Mouse (Mus musculus): ENCODE results near the gene Depdc7. TPM values are rescaled to one million over a fixed set of nuclear protein-coding genes. Genes with fewer than 3 reads are reported as not detected.

Gene Depdc7
- polyA plus RNA-seq, 1 experiment from 2014 or later: 4.0 TPM

- no peak overlapping the region for H3K4me2 ChIP-seq (ENCODE audit: low read length)
- no peak for ATAC-seq (ENCODE audit: insufficient number of reproducible peaks, insufficient read depth, low FRiP score, low read depth)
- H3K4me1 ChIP-seq (ENCODE audit: control insufficient read depth in 2 of 2, insufficient read depth in 2 of 2, low read length in 2 of 2): no peaks in the 10 kb centered on the region
- H3K9ac ChIP-seq (ENCODE audit: low read length): no peak overlapping the region
- H3K4me3 ChIP-seq (ENCODE audit: control insufficient read depth in 1 of 2, insufficient read depth in 1 of 2, low read depth in 1 of 2, low read length in 2 of 2): no peak overlapping the region
- no peaks in the 10 kb centered on the region for H3K9me3 ChIP-seq (ENCODE audit: control insufficient read depth, low read length)
- H3K36me3 ChIP-seq (ENCODE audit: control insufficient read depth, insufficient read depth, low read length): no peaks in the 10 kb centered on the region
- WGBS: 72% methylated on average over 7 of the region's 7 CpGs
- H3K27ac ChIP-seq (replicated peaks in 1 of 2; ENCODE audit: control insufficient read depth in 1 of 2, insufficient read depth in 1 of 2, low read depth in 2 of 2, low read length in 2 of 2): no peak overlapping the region
- no peaks in the 10 kb centered on the region; the same call in 1 of the 2 replicates for H3K27me3 ChIP-seq (ENCODE audit: control insufficient read depth, insufficient read depth, low read length)
These were observed 6.4 kb downstream of the Depdc7 start for GRCm38 (mm10) chr2:104736241-104736640.

GRCm38 (mm10) chr2:104732562-104733256 lies 10.0 kb downstream of the Depdc7 start:
- no peaks in the 10 kb centered on the region for H3K9me3 ChIP-seq (ENCODE audit: control insufficient read depth, low read length)
- WGBS: 76% methylated on average over 7 of the region's 7 CpGs
- no peak for ATAC-seq (ENCODE audit: insufficient number of reproducible peaks, insufficient read depth, low FRiP score, low read depth)
- H3K4me2 ChIP-seq (ENCODE audit: low read length): no peak overlapping the region
- no peaks in the 10 kb centered on the region for H3K4me1 ChIP-seq (ENCODE audit: control insufficient read depth in 2 of 2, insufficient read depth in 2 of 2, low read length in 2 of 2)
- H3K9ac ChIP-seq (ENCODE audit: low read length): no peak overlapping the region
- no peaks in the 10 kb centered on the region for H3K36me3 ChIP-seq (ENCODE audit: control insufficient read depth, insufficient read depth, low read length)
- H3K4me3 ChIP-seq (ENCODE audit: control insufficient read depth in 1 of 2, insufficient read depth in 1 of 2, low read depth in 1 of 2, low read length in 2 of 2): no peak overlapping the region
- H3K27ac ChIP-seq (replicated peaks in 1 of 2; ENCODE audit: control insufficient read depth in 1 of 2, insufficient read depth in 1 of 2, low read depth in 2 of 2, low read length in 2 of 2): no peak overlapping the region
- no peaks in the 10 kb centered on the region for H3K27me3 ChIP-seq (ENCODE audit: control insufficient read depth, insufficient read depth, low read length)

- no peak overlapping the region for H3K4me2 ChIP-seq (ENCODE audit: low read length)
- H3K27ac ChIP-seq (replicated peaks in 1 of 2; ENCODE audit: control insufficient read depth in 1 of 2, insufficient read depth in 1 of 2, low read depth in 2 of 2, low read length in 2 of 2): no peak overlapping the region
- no peaks in the 10 kb centered on the region for H3K9me3 ChIP-seq (ENCODE audit: control insufficient read depth, low read length)
- no peak overlapping the region for H3K9ac ChIP-seq (ENCODE audit: low read length)
- no peaks in the 10 kb centered on the region for H3K36me3 ChIP-seq (ENCODE audit: control insufficient read depth, insufficient read depth, low read length)
- no peak for ATAC-seq (ENCODE audit: insufficient number of reproducible peaks, insufficient read depth, low FRiP score, low read depth)
- no peaks in the 10 kb centered on the region for H3K4me1 ChIP-seq (ENCODE audit: control insufficient read depth in 2 of 2, insufficient read depth in 2 of 2, low read length in 2 of 2)
- H3K4me3 ChIP-seq (ENCODE audit: control insufficient read depth in 1 of 2, insufficient read depth in 1 of 2, low read depth in 1 of 2, low read length in 2 of 2): no peak overlapping the region
- WGBS: 78% methylated on average over 9 of the region's 9 CpGs
- H3K27me3 ChIP-seq (ENCODE audit: control insufficient read depth, insufficient read depth, low read length): no peaks in the 10 kb centered on the region
These were observed 10.6 kb downstream of the Depdc7 start for GRCm38 (mm10) chr2:104732033-104732444.

- H3K4me2 ChIP-seq (ENCODE audit: low read length): no peak overlapping the region
- no peak overlapping the region for H3K27ac ChIP-seq (replicated peaks in 1 of 2; ENCODE audit: control insufficient read depth in 1 of 2, insufficient read depth in 1 of 2, low read depth in 2 of 2, low read length in 2 of 2)
- H3K9me3 ChIP-seq (ENCODE audit: control insufficient read depth, low read length): no peaks in the 10 kb centered on the region
- no peaks in the 10 kb centered on the region for H3K4me1 ChIP-seq (ENCODE audit: control insufficient read depth in 2 of 2, insufficient read depth in 2 of 2, low read length in 2 of 2)
- no peaks in the 10 kb centered on the region for H3K36me3 ChIP-seq (ENCODE audit: control insufficient read depth, insufficient read depth, low read length)
- no peak overlapping the region for H3K4me3 ChIP-seq (ENCODE audit: control insufficient read depth in 1 of 2, insufficient read depth in 1 of 2, low read depth in 1 of 2, low read length in 2 of 2)
- ATAC-seq (ENCODE audit: insufficient number of reproducible peaks, insufficient read depth, low FRiP score, low read depth): no peak
- WGBS: 61% methylated on average over 1 of the region's 1 CpGs
- H3K27me3 ChIP-seq (ENCODE audit: control insufficient read depth, insufficient read depth, low read length): no peaks in the 10 kb centered on the region
- H3K9ac ChIP-seq (ENCODE audit: low read length): no peak overlapping the region
These were observed 15.3 kb downstream of the Depdc7 start for GRCm38 (mm10) chr2:104727369-104727768.

- Histone ChIP-seq H3K4me3 (ENCODE audit: control insufficient read depth in 1 of 2, insufficient read depth in 1 of 2, low read depth in 1 of 2, low read length in 2 of 2) (no peak overlapping the region), H3K9me3 (ENCODE audit: control insufficient read depth, low read length) (no peaks in the 10 kb centered on the region), H3K9ac (ENCODE audit: low read length) (no peak overlapping the region), H3K27ac (replicated peaks in 1 of 2; ENCODE audit: control insufficient read depth in 1 of 2, insufficient read depth in 1 of 2, low read depth in 2 of 2, low read length in 2 of 2) (no peak overlapping the region), H3K4me1 (ENCODE audit: control insufficient read depth in 2 of 2, insufficient read depth in 2 of 2, low read length in 2 of 2) (no peaks in the 10 kb centered on the region), H3K4me2 (ENCODE audit: low read length) (no peak overlapping the region), H3K27me3 (ENCODE audit: control insufficient read depth, insufficient read depth, low read length) (no peaks in the 10 kb centered on the region), H3K36me3 (ENCODE audit: control insufficient read depth, insufficient read depth, low read length) (no peaks in the 10 kb centered on the region)
- no peak for ATAC-seq (ENCODE audit: insufficient number of reproducible peaks, insufficient read depth, low FRiP score, low read depth)
- 87% methylated on average over 3 of the region's 3 CpGs for WGBS
These were observed 20.7 kb downstream of the Depdc7 start for GRCm38 (mm10) chr2:104722021-104722420.

- Histone ChIP-seq H3K27me3 (ENCODE audit: control insufficient read depth, insufficient read depth, low read length) (no peaks in the 10 kb centered on the region), H3K4me1 (ENCODE audit: control insufficient read depth in 2 of 2, insufficient read depth in 2 of 2, low read length in 2 of 2) (no peaks in the 10 kb centered on the region), H3K9ac (ENCODE audit: low read length) (no peak overlapping the region), H3K4me3 (ENCODE audit: control insufficient read depth in 1 of 2, insufficient read depth in 1 of 2, low read depth in 1 of 2, low read length in 2 of 2) (no peak overlapping the region), H3K27ac (replicated peaks in 1 of 2; ENCODE audit: control insufficient read depth in 1 of 2, insufficient read depth in 1 of 2, low read depth in 2 of 2, low read length in 2 of 2) (no peak overlapping the region), H3K9me3 (ENCODE audit: control insufficient read depth, low read length) (no peaks in the 10 kb centered on the region), H3K36me3 (ENCODE audit: control insufficient read depth, insufficient read depth, low read length) (no peaks in the 10 kb centered on the region), H3K4me2 (ENCODE audit: low read length) (no peak overlapping the region)
- ATAC-seq (ENCODE audit: insufficient number of reproducible peaks, insufficient read depth, low FRiP score, low read depth): no peak
- 70% methylated on average over 4 of the region's 4 CpGs for WGBS
These were observed 24.9 kb downstream of the Depdc7 start for GRCm38 (mm10) chr2:104717827-104718226.

GRCm38 (mm10) chr2:104717231-104717735 lies 25.4 kb downstream of the Depdc7 start:
- no peak for ATAC-seq (ENCODE audit: insufficient number of reproducible peaks, insufficient read depth, low FRiP score, low read depth)
- Histone ChIP-seq H3K9ac (ENCODE audit: low read length) (no peak overlapping the region), H3K4me1 (ENCODE audit: control insufficient read depth in 2 of 2, insufficient read depth in 2 of 2, low read length in 2 of 2) (no peaks in the 10 kb centered on the region), H3K27me3 (ENCODE audit: control insufficient read depth, insufficient read depth, low read length) (no peaks in the 10 kb centered on the region), H3K4me2 (ENCODE audit: low read length) (no peak overlapping the region), H3K36me3 (ENCODE audit: control insufficient read depth, insufficient read depth, low read length) (no peaks in the 10 kb centered on the region), H3K4me3 (ENCODE audit: control insufficient read depth in 1 of 2, insufficient read depth in 1 of 2, low read depth in 1 of 2, low read length in 2 of 2) (no peak overlapping the region), H3K27ac (replicated peaks in 1 of 2; ENCODE audit: control insufficient read depth in 1 of 2, insufficient read depth in 1 of 2, low read depth in 2 of 2, low read length in 2 of 2) (no peak overlapping the region), H3K9me3 (ENCODE audit: control insufficient read depth, low read length) (no peaks in the 10 kb centered on the region)
- WGBS: 86% methylated on average over 2 of the region's 2 CpGs

GRCm38 (mm10) chr2:104716279-104716678 lies 26.4 kb downstream of the Depdc7 start, which contains the start of gene Pin1rt1:
Gene Pin1rt1 (minus strand): TSS chr2:104716379.
- 86% methylated on average over 4 of the region's 4 CpGs for WGBS
- H3K9me3 ChIP-seq (ENCODE audit: control insufficient read depth, low read length): no peaks in the 10 kb centered on the region

More at GRCm38 (mm10) chr2:104716279-104716678, 26.4 kb downstream of the Depdc7 start, which contains the start of gene Pin1rt1:
- no peak for ATAC-seq (ENCODE audit: insufficient number of reproducible peaks, insufficient read depth, low FRiP score, low read depth)
- H3K9ac ChIP-seq (ENCODE audit: low read length): no peak within 1 kb of the TSS
- H3K4me2 ChIP-seq (ENCODE audit: low read length): no peak within 1 kb of the TSS
- no peaks in the 10 kb centered on the region for H3K36me3 ChIP-seq (ENCODE audit: control insufficient read depth, insufficient read depth, low read length)
- no peak within 1 kb of the TSS for H3K27ac ChIP-seq (replicated peaks in 1 of 2; ENCODE audit: control insufficient read depth in 1 of 2, insufficient read depth in 1 of 2, low read depth in 2 of 2, low read length in 2 of 2)
- H3K27me3 ChIP-seq (ENCODE audit: control insufficient read depth, insufficient read depth, low read length): no peaks in the 10 kb centered on the region
- peaks cover 0 to 1% of the 10 kb centered on the region in 2 experiments; a peak in 1 of 4 replicates for H3K4me1 ChIP-seq (ENCODE audit: control insufficient read depth in 2 of 2, insufficient read depth in 2 of 2, low read length in 2 of 2)
- H3K4me3 ChIP-seq (ENCODE audit: control insufficient read depth in 1 of 2, insufficient read depth in 1 of 2, low read depth in 1 of 2, low read length in 2 of 2): no peak within 1 kb of the TSS
